Mouse (Mus musculus) spleen, adult 2 months (tissue): ENCODE measurements around the gene Krt16. TPM values are rescaled to one million over a fixed set of nuclear protein-coding genes. Genes with fewer than 3 reads are reported as not detected.

Source experiments
- DNase-seq, 2 experiments: peaks; one replicate each; pipeline versions ENCODE4 v3.0.0 to v3.0.0-alpha.2; 2012 to 2021; ENCODE audit warnings: low spot score in 2 of 2, low read depth in 1 of 2
- H3K27ac ChIP-seq: fragments of 200-500 bp; 2 replicates; pipeline ENCODE4 v1.5.1; 2012; ENCODE audit warnings: low read length, inconsistent platforms; ENCODE audit not compliant: insufficient read depth
- H3K27me3 ChIP-seq: fragments of 200-500 bp; 2 replicates; pipeline ENCODE4 v1.6.1; 2012; ENCODE audit warnings: mild to moderate bottlenecking, moderate library complexity, low read length, inconsistent platforms; ENCODE audit not compliant: control insufficient read depth, insufficient read depth
- H3K36me3 ChIP-seq: fragments of 200-500 bp; 2 replicates; pipeline ENCODE4 v1.6.1; 2012; ENCODE audit warnings: mild to moderate bottlenecking, low read length, inconsistent platforms; ENCODE audit not compliant: control insufficient read depth, insufficient read depth
- H3K4me1 ChIP-seq: fragments of 200-500 bp; 2 replicates; pipeline ENCODE4 v1.6.1; 2011; ENCODE audit warnings: inconsistent platforms; ENCODE audit not compliant: control insufficient read depth, insufficient read depth, insufficient read length
- H3K4me3 ChIP-seq: fragments of 200-500 bp; 2 replicates; pipeline ENCODE4 v1.5.1; 2011; ENCODE audit warnings: mild to moderate bottlenecking, inconsistent platforms; ENCODE audit not compliant: insufficient read depth, insufficient read length; ENCODE audit errors: extremely low read depth
- CTCF ChIP-seq: fragments of 200-500 bp; IDR thresholded peaks from 2 replicates; pipeline ENCODE4 v1.5.1; 2011; ENCODE audit warnings: mild to moderate bottlenecking, inconsistent platforms; ENCODE audit not compliant: insufficient read depth, insufficient read length, insufficient replicate concordance; ENCODE audit errors: extremely low read depth
- POLR2A ChIP-seq: fragments of 200-500 bp; IDR thresholded peaks from 2 replicates; pipeline ENCODE4 v1.6.1; 2011; ENCODE audit warnings: low read depth, low read length, inconsistent platforms
- WGBS: fragments of 180-500 bp; shearing (Covaris S2); methylation state at CpG from one replicate; pipeline ENCODE4 v1.1.7; 2018; 5-methylcytosine and 5-hydroxymethylcytosine counted together
- polyA plus RNA-seq: library from polyadenylated mRNA; depleted of rRNA; stranded (reverse); fragments of >200 nt; gene quantifications from 2 replicates; pipeline ENCODE4 v1.2.3, GENCODE M21; 2012

Gene Krt16
- polyA plus RNA-seq, 1 experiment = not detected

DNA sequence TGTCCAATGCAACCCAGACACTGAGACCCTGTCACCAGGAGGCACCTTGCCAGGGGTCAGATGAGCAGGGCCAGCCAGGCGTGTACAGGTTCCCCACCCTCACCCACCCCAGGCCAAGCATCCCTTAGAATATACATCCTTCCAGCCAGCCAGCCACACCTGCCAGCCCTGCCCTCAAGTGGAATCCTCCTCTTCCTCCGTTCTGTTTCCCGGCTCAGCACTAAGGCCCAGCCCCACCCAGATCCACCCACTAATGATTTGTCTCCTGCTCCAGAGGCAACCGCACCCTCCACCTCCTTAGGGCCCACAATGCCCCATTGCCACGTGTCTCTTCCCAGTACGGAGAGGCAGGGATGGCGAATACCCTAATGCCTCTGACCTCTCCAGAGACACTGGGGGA, 26.0 kb upstream of the Krt16 start:
- Histone ChIP-seq H3K36me3 (no peaks in the 10 kb centered on the region), H3K27me3 (no peaks in the 10 kb centered on the region), H3K4me1 (no peaks in the 10 kb centered on the region), H3K27ac (no peak overlapping the region), H3K4me3 (no peak overlapping the region)
- no peak for TF ChIP-seq CTCF
- no peak for TF ChIP-seq POLR2A
- DNase-seq = no peak
- WGBS = 88% methylated on average over 7 of the region's 7 CpGs

DNA sequence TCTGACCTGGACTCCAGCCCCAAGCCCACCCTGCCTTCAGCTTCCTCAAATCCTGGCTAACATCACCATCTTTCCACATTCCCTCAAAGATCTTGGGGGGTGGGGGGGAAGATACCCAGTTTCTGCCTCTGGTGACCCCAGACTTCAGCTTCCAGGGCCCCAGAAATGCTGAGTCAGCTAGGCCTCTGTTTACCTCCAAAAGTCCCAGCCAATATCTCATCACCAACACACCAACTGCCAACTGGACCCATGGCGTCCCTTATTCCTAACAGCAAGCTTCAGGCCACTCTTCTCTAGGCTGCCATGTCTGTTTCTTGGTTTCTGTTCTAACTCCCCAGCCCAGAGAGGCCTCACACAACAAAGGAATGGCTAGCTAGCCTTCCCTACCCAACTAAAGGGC, 23.2 kb upstream of the Krt16 start:
- no peak for DNase-seq
- H3K4me3 ChIP-seq = no peak overlapping the region
- H3K36me3 ChIP-seq = no peaks in the 10 kb centered on the region
- 88% methylated on average over 1 of the region's 1 CpGs for WGBS
- TF ChIP-seq POLR2A (no peak), CTCF (no peak)
- H3K27me3 ChIP-seq = no peaks in the 10 kb centered on the region
- H3K27ac ChIP-seq = no peak overlapping the region
- H3K4me1 ChIP-seq = no peaks in the 10 kb centered on the region

DNA sequence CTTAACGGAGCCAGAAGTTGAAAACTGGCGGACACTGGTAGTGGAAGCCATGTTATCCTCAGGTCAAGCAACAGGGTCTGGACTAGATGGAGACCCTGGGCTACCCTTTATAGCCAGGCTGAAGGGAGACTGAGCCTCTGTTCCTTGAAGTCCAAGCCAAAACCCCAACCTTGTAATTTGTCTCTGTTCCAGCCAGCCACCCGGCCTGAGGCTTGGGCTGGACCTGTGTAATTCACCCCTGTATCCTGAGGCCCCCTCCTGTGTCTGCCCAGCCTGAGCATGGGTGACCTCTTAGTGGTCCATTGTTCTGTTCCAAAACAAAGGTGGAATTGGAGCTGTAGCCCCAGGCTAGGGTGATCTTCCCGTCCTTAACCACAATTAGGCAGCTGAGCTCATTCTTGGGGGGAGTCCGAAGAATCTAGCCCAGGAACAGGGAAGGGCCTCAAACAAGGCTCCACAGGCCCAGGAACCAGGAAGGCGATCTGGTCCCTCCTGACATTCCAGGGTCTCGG, 21.2 kb upstream of the Krt16 start, which contains the start of gene Krt42:
Krt42 (minus strand) TSS at position 51 of the 512 bp plus-strand sequence.
- no peak within 1 kb of the TSS for H3K4me3 ChIP-seq
- H3K27ac ChIP-seq = no peak within 1 kb of the TSS
- no peak for DNase-seq
- no peaks in the 10 kb centered on the region for H3K27me3 ChIP-seq
- H3K4me1 ChIP-seq = no peaks in the 10 kb centered on the region
- no peaks in the 10 kb centered on the region for H3K36me3 ChIP-seq
- TF ChIP-seq POLR2A (no peak), CTCF (no peak)
- 84% methylated on average over 7 of the region's 7 CpGs for WGBS

DNA sequence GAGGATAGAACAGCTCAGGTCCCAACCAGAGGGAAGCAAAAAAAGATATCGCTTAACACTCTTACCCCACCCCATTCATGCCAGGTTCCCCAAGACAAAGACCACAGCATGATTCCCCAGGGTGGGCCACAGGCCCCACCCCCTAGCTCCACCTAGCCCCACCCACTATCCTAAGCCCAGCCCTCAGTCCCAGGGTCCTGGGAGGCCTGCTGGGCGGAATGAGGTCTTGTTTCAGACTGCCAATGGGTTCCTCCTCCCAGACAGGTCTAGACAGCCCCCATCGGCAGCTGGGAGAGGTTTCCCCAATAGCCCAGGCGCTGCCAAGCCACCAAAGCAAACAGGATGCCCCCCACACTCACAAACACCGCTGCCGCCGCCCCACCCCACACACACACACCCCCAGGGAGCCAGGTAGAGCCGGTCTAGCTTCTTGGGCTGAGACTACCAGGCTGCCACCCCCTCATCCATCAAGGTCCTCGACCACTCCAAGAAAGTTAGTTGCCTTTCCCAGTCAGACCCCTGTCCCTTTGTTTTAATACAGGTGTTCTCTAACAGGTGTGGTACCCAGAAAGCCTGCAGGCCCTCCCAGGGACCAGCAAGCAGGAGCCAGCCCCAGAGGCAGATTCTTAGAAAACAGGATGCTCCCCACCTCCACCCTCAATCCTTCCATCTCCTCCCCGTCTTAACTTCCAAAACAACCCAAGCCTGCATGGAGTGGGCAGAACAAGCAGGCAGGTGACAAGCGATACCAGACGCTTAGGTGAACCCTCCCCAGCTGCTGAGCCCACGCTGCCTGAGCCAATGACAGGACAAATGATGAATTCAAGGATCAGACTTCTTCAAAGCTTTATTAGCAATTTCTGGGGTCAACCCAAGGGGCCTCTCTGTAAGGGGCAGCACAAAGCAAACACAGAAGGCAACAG, 13.6 kb upstream of the Krt16 start:
- 38% methylated on average over 13 of the region's 13 CpGs for WGBS
- TF ChIP-seq POLR2A (no peak), CTCF (no peak)
- DNase-seq = no peak
- H3K36me3 ChIP-seq = no peaks in the 10 kb centered on the region
- H3K27me3 ChIP-seq = no peaks in the 10 kb centered on the region
- no peak overlapping the region for H3K27ac ChIP-seq
- H3K4me3 ChIP-seq = no peak overlapping the region
- no peaks in the 10 kb centered on the region for H3K4me1 ChIP-seq

DNA sequence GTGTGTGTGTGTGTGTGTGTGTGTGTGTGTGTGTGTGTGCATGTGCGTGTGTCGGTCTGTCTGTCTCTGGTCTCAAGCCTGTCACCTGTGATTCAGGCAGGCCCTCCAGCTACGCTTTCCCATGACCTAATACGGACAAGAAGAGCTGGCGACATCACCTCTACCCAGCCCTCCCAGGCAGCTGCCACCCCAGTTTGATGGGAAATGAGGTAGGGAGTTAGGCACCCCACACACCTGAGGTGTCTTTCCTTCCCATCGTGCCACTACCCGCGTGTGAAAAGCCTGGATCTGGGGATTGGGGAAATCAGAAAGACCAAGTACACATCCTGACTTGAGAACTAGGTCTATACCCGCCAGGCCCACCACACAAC, 12.5 kb upstream of the Krt16 start:
- no peak overlapping the region for H3K4me3 ChIP-seq
- 85% methylated on average over 9 of the region's 9 CpGs for WGBS
- H3K27me3 ChIP-seq = no peaks in the 10 kb centered on the region
- no peak for DNase-seq
- no peak overlapping the region for H3K27ac ChIP-seq
- H3K4me1 ChIP-seq = no peaks in the 10 kb centered on the region
- H3K36me3 ChIP-seq = no peaks in the 10 kb centered on the region
- TF ChIP-seq CTCF = no peak
- TF ChIP-seq POLR2A = no peak

DNA sequence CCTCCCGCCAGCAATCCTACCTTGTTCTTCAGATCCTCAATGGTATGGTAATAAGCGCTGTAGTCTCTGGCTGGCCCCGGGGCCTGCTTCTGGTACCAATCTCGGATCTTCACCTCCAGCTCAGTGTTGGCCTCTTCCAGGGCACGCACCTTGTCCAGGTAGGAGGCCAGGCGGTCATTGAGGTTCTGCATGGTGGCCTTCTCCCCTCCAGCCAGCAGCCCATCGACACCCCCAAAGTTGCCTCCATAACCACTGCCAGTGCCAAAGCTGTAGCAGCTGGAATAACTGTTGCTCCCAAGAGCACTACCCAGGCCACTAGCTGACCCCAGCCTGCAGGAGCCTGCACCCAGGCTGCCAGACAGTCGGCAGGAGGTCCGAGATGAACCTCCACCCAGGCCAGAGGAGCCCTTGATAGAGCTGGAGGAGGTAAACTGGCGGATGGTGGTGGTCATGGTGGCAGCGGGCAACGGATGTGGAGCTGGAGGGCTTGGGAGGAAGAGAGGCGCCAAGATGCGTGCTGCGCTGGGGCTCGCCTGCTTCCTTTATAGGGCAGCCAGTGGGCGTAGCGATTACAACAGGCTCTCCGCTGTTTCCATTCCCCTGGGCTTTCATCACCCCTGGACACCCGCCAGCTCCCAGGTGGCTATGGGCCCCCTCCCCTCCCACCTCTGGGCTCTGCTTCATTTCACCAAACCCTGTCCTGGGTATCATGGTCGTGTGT, 12.0 kb upstream of the Krt16 start, which contains the start of gene Krt17:
Krt17 (minus strand) TSS at position 516 of the 721 bp plus-strand sequence.
- 81% methylated on average over 21 of the region's 21 CpGs for WGBS
- no peak for DNase-seq
- H3K4me3 ChIP-seq = no peak within 1 kb of the TSS

More for the DNA sequence above, 12.0 kb upstream of the Krt16 start, which contains the start of gene Krt17:
- Histone ChIP-seq H3K27me3 (no peaks in the 10 kb centered on the region), H3K36me3 (no peaks in the 10 kb centered on the region), H3K27ac (no peak within 1 kb of the TSS), H3K4me1 (no peaks in the 10 kb centered on the region)
- TF ChIP-seq CTCF (no peak), POLR2A (no peak)
